In the genomic region with DNA sequence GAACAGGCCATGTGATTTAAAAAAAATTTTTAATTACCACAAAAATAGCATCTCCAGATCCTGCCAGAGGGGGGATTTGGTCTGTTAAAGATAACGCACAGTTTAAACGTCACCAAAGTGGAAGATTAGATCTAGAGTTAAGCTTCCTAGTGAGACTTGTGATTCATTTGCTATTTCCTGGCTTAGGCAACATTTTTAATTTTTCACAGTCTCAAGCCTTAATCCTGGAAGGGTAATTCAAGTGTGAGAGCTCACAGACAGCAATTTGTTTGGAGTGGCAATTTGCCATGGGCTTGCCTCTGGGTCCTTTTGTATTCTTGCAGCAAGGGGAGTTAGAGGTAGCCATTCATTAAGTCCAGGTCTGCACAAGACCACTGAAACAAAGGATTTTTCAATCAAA, we compare ENCODE assay signal across 9 mouse cellular contexts. TPM values are rescaled to one million over a fixed set of nuclear protein-coding genes. Genes with fewer than 3 reads are reported as not detected.
A peak's percentile ranks its signal among the peaks of the same experiment; 100 is the strongest.
DNase-seq lines count a peak whose midpoint lies in the region; ATAC-seq and TF ChIP-seq lines count a peak whose summit lies in the region.
"Had no signal": no experiment of that assay in that cellular context is flagged by ENCODE, and none has a peak within 500 bp of the region (broad histone marks: within the 10 kb centered on the region; RNA-seq: fewer than 3 reads in every experiment).

No protein-coding gene starts in this region.

- H3K79me2 ChIP-seq in myocyte (ENCODE audit: control insufficient read depth, insufficient read depth) = peaks cover 84% of the 10 kb centered on the region

- no peak overlapping the region for H3ac ChIP-seq in myocyte (ENCODE audit: control insufficient read depth, insufficient read length)

- no peaks in the 10 kb centered on the region for H3K9me3 ChIP-seq in forebrain, postnatal 0 days (ENCODE audit: low read length)
- H3K9me3 ChIP-seq in forebrain, embryonic 12.5 days = no peaks in the 10 kb centered on the region
- no peaks in the 10 kb centered on the region for H3K9me3 ChIP-seq in midbrain, postnatal 0 days (ENCODE audit: low read length)
- H3K9me3 ChIP-seq in midbrain, embryonic 15.5 days = no peaks in the 10 kb centered on the region
- H3K9me3 ChIP-seq in heart, embryonic 15.5 days (replicated peaks) = no peaks in the 10 kb centered on the region

- H3K4me3 ChIP-seq in forebrain, postnatal 0 days (ENCODE audit: low read depth, low read length) = no peak overlapping the region
- no peak overlapping the region for H3K4me3 ChIP-seq in forebrain, embryonic 12.5 days (replicated peaks)
- no peak overlapping the region for H3K4me3 ChIP-seq in midbrain, postnatal 0 days (ENCODE audit: low read depth, low read length)
- no peak overlapping the region for H3K4me3 ChIP-seq in midbrain, embryonic 15.5 days
- no peak overlapping the region for H3K4me3 ChIP-seq in heart, embryonic 15.5 days
- H3K4me3 ChIP-seq in myocyte = no peak overlapping the region

- H3K9ac ChIP-seq in forebrain, postnatal 0 days = no peak overlapping the region
- H3K9ac ChIP-seq in forebrain, embryonic 12.5 days = no peak overlapping the region
- H3K9ac ChIP-seq in midbrain, postnatal 0 days (replicated peaks; ENCODE audit: low read length, poor library complexity, severe bottlenecking) = no peak overlapping the region
- H3K9ac ChIP-seq in midbrain, embryonic 15.5 days = no peak overlapping the region
- H3K9ac ChIP-seq in heart, embryonic 15.5 days = no peak overlapping the region

- no peaks in the 10 kb centered on the region for H3K36me3 ChIP-seq in forebrain, postnatal 0 days (ENCODE audit: insufficient read depth)
- no peaks in the 10 kb centered on the region for H3K36me3 ChIP-seq in forebrain, embryonic 12.5 days (replicated peaks)
- H3K36me3 ChIP-seq in midbrain, postnatal 0 days (ENCODE audit: insufficient read depth, low read length) = no peaks in the 10 kb centered on the region
- H3K36me3 ChIP-seq in midbrain, embryonic 15.5 days (replicated peaks) = no peaks in the 10 kb centered on the region
- 0 out of 2 replicates have a peak, but pooled peaks cover 3% of the 10 kb centered on the region for H3K36me3 ChIP-seq in heart, embryonic 15.5 days
- H3K36me3 ChIP-seq in myocyte (ENCODE audit: control insufficient read depth, insufficient read depth) = no peaks in the 10 kb centered on the region

- no peaks in the 10 kb centered on the region for H3K4me1 ChIP-seq in forebrain, postnatal 0 days (ENCODE audit: insufficient read depth)
- peaks cover 10% of the 10 kb centered on the region; the same call in 1 of the 2 replicates for H3K4me1 ChIP-seq in forebrain, embryonic 12.5 days
- no peaks in the 10 kb centered on the region for H3K4me1 ChIP-seq in midbrain, postnatal 0 days (ENCODE audit: insufficient read depth, low read length)
- peaks cover 3% of the 10 kb centered on the region; the same call in 1 of the 2 replicates for H3K4me1 ChIP-seq in midbrain, embryonic 15.5 days
- H3K4me1 ChIP-seq in heart, embryonic 15.5 days (replicated peaks) = peaks cover 41% of the 10 kb centered on the region

- no peak for TF ChIP-seq POLR2A in myocyte (IDR thresholded peaks at IDR 0.05; ENCODE audit: insufficient read length, low read depth)

- 15% methylated on average over 2 of the region's 2 CpGs for WGBS in forebrain, postnatal 0 days
- 15% methylated on average over 2 of the region's 2 CpGs for WGBS in forebrain, embryonic 12.5 days
- 17% methylated on average over 2 of the region's 2 CpGs for WGBS in midbrain, postnatal 0 days
- WGBS in midbrain, embryonic 15.5 days = 15% methylated on average over 2 of the region's 2 CpGs
- 30% methylated on average over 2 of the region's 2 CpGs for WGBS in heart, embryonic 15.5 days

- H3K4me2 ChIP-seq in forebrain, postnatal 0 days (ENCODE audit: low read depth) = no peak overlapping the region
- H3K4me2 ChIP-seq in forebrain, embryonic 12.5 days = no peak overlapping the region
- H3K4me2 ChIP-seq in midbrain, postnatal 0 days (ENCODE audit: low read depth, low read length, poor library complexity, severe bottlenecking) = no peak overlapping the region
- no peak overlapping the region for H3K4me2 ChIP-seq in midbrain, embryonic 15.5 days
- H3K4me2 ChIP-seq in heart, embryonic 15.5 days = no peak overlapping the region
- peak overlapping the region; percentile 72 for H3K4me2 ChIP-seq in myocyte (ENCODE audit: low read depth)

- ATAC-seq in forebrain, postnatal 0 days = no peak
- no peak for ATAC-seq in forebrain, embryonic 12.5 days (ENCODE audit: low FRiP score)
- ATAC-seq in midbrain, postnatal 0 days (ENCODE audit: low FRiP score) = no peak
- no peak for ATAC-seq in midbrain, embryonic 15.5 days (replicated peaks)
- ATAC-seq in heart, embryonic 15.5 days (replicated peaks; ENCODE audit: insufficient number of reproducible peaks, insufficient read depth, low FRiP score, low read depth) = no peak
- ATAC-seq: hindbrain, embryonic 16.5 days had no signal

- no peaks in the 10 kb centered on the region for H3K27me3 ChIP-seq in forebrain, postnatal 0 days (ENCODE audit: insufficient read depth, low read length)
- no peaks in the 10 kb centered on the region; the same call in 1 of the 2 replicates for H3K27me3 ChIP-seq in forebrain, embryonic 12.5 days
- H3K27me3 ChIP-seq in midbrain, postnatal 0 days (ENCODE audit: insufficient read depth, low read length) = no peaks in the 10 kb centered on the region
- H3K27me3 ChIP-seq in midbrain, embryonic 15.5 days (replicated peaks) = no peaks in the 10 kb centered on the region
- no peaks in the 10 kb centered on the region for H3K27me3 ChIP-seq in heart, embryonic 15.5 days
- H3K27me3 ChIP-seq in myocyte (ENCODE audit: control insufficient read depth, insufficient read depth, insufficient read length) = no peaks in the 10 kb centered on the region

- TF ChIP-seq CTCF in forebrain, postnatal 0 days (IDR thresholded peaks at IDR 0.05; ENCODE audit: low read depth) = 0 out of 2 replicates have a peak, but pooled peaks have one; percentile 1
- no peak for TF ChIP-seq CTCF in midbrain, postnatal 0 days (IDR thresholded peaks at IDR 0.05)

- DNase-seq in forebrain, postnatal 0 days = no peak
- DNase-seq in midbrain, postnatal 0 days (ENCODE audit: low spot score) = peak; percentile 45
- no peak for DNase-seq in left cerebral cortex, adult 9 months (ENCODE audit: low spot score in 2 of 2)
- DNase-seq in cerebellum, adult 9-11 months = no peak

- no peak overlapping the region for H3K27ac ChIP-seq in forebrain, postnatal 0 days (ENCODE audit: low read depth, low read length)
- no peak overlapping the region for H3K27ac ChIP-seq in forebrain, embryonic 12.5 days
- H3K27ac ChIP-seq in midbrain, postnatal 0 days (ENCODE audit: low read depth, low read length) = no peak overlapping the region
- H3K27ac ChIP-seq in midbrain, embryonic 15.5 days = no peak overlapping the region
- peak overlapping the region; percentile 66; the same call in 1 of the 2 replicates for H3K27ac ChIP-seq in heart, embryonic 15.5 days

TF ChIP-seq in myocyte, 11 proteins besides CTCF, POLR2A, EP300 and RAD21:
- TF ChIP-seq CEBPB (IDR thresholded peaks at IDR 0.05; ENCODE audit: insufficient read depth, poor library complexity, severe bottlenecking) = 0 out of 2 replicates have a peak, but pooled peaks have one; percentile 14
- no peak for TF ChIP-seq MYOD1 (IDR thresholded peaks at IDR 0.05; ENCODE audit: control insufficient read depth in 1 of 3, insufficient read length in 2 of 3, low read depth in 2 of 3)
- TF ChIP-seq TCF12 (IDR thresholded peaks at IDR 0.05; ENCODE audit: insufficient read depth, poor library complexity, severe bottlenecking) = no peak

RNA-seq across cellular contexts. Expression of a gene that starts 40.4 kb away (rescaled TPM):
- total RNA-seq in forebrain, postnatal 0 days (2014; rRNA removed) = 19.6 and 28.5 TPM in 2 replicates
- 32.5 and 40.8 TPM in 2 replicates for polyA plus RNA-seq in forebrain, postnatal 0 days (2015; fragmentation: Nextera tagmentation; extraction: Ambion mirVana)
- 105 and 133 TPM in 2 replicates for polyA plus RNA-seq in forebrain, embryonic 12.5 days (2016; fragmentation: Nextera tagmentation; extraction: Ambion mirVana)
- 20.5 and 20.7 TPM in 2 replicates for total RNA-seq in midbrain, postnatal 0 days (2014; rRNA removed)
- 37.4 and 40.5 TPM in 2 replicates for polyA plus RNA-seq in midbrain, postnatal 0 days (2015; fragmentation: Nextera tagmentation; extraction: Ambion mirVana)
- polyA plus RNA-seq in midbrain, embryonic 15.5 days (2015; fragmentation: Nextera tagmentation; extraction: Ambion mirVana) = 64.4 and 65.1 TPM in 2 replicates
- 164 TPM in 2 replicates for polyA plus RNA-seq in heart, embryonic 15.5 days (2015; fragmentation: Nextera tagmentation; extraction: Ambion mirVana)
- polyA plus RNA-seq in myocyte (2012; fragmentation: generic; extraction: Trizol) = 88.1 TPM
